Mouse (Mus musculus) C2C12 (cell line): ENCODE results near the gene Clip2.

Experiments used
- CEBPB ChIP-seq: IDR thresholded peaks from one replicate; pipeline ENCODE4 v1.6.1; 2011; ENCODE audit warnings: low read depth, mild to moderate bottlenecking, control low read depth, moderate library complexity
- CTCF ChIP-seq: IDR thresholded peaks from one replicate; pipeline ENCODE4 v1.5.1; 2011; ENCODE audit not compliant: control insufficient read depth, insufficient read depth, insufficient read length
- MAX ChIP-seq: IDR thresholded peaks from one replicate; pipeline ENCODE4 v1.6.1; 2011; ENCODE audit warnings: mild to moderate bottlenecking, control low read depth
- MYOD1 ChIP-seq: IDR thresholded peaks from one replicate; pipeline ENCODE4 v1.6.1; 2011; ENCODE audit warnings: low read depth; ENCODE audit not compliant: control insufficient read depth, insufficient read length

DNA sequence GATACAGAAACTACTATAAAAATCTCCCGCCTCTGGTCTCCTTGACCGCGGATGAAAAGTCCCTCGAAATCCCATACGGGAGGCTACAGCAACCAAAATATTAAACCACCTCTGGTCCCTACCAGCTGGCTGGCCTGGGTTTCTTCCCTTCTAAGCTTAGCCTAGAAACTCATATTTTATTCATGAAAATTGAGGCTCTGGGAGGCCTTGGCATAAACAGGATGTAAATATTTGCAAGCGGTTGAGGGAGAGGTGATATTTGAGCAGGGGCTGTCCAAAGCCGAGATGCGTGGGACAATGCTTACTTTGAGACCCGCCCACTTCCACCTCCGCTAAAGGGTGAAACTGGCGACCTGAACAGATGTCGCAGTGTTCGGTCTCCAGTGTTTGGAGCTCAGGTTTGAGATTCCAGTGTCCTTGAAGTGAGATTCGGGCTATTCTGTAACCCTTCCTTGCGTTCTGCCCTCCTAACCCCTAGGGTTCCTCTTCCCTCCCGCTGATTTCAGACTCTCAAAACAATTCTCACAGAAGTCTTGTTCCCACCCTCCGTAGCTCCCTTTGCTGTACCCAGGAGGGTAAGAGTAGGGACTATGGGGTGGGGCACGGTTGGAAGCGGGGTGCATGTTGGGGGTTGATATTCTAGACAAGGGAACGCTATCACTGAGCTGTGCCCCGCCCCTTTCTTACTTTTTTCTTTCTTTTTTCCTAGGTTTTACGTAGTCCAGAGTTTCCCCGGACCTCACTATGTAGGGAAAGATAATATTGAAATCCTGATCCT is 19.7 kb upstream of the Clip2 start:
- TF ChIP-seq CTCF (no peak), CEBPB (no peak), MYOD1 (no peak), MAX (no peak)
